Mouse (Mus musculus): ENCODE results near the gene Olfr1337. TPM values are rescaled to one million over a fixed set of nuclear protein-coding genes. Genes with fewer than 3 reads are reported as not detected.

The Olfr1337 gene
- polyA plus RNA-seq (2021; fragmentation: Nextera tagmentation): not detected in 2 replicates
- long read RNA-seq, experiment 1: 0 reads
- long read RNA-seq, experiment 2: 0 reads

GRCm38 (mm10) chr4:118782486-118782885 is at the start of gene Olfr1337:
Gene Olfr1337 (minus strand): TSS chr4:118782586.

GRCm38 (mm10) chr4:118809844-118810243 is 27.5 kb upstream of the Olfr1337 start, which contains the start of gene Olfr1335:
Gene Olfr1335 (minus strand): TSS chr4:118809944.

GRCm38 (mm10) chr4:118758637-118759036 is 23.7 kb downstream of the Olfr1337 start, which contains the start of gene Olfr1338:
Gene Olfr1338 (minus strand): TSS chr4:118758737.

GRCm38 (mm10) chr4:118731875-118732274 is 50.5 kb downstream of the Olfr1337 start, which contains the start of gene Olfr1339:
Gene Olfr1339 (plus strand): TSS chr4:118732175.

Other genes with a start within 250 kb of the Olfr1337 start
- 11.1 and 13.1 TPM in 2 replicates for gene Tmem125, start 238.5 kb downstream of the Olfr1337 start, polyA plus RNA-seq (2021; fragmentation: Nextera tagmentation)
- gene Cfap57, start 161.8 kb downstream of the Olfr1337 start, polyA plus RNA-seq (2021; fragmentation: Nextera tagmentation): 0.70 and 1.3 TPM in 2 replicates
- gene Ebna1bp2, start 161.8 kb downstream of the Olfr1337 start, polyA plus RNA-seq (2021; fragmentation: Nextera tagmentation): 45.6 and 51.6 TPM in 2 replicates
- not detected in 2 replicates for gene Olfr62, start 123.6 kb downstream of the Olfr1337 start, polyA plus RNA-seq (2021; fragmentation: Nextera tagmentation)
- gene Olfr1342, start 89.8 kb downstream of the Olfr1337 start, polyA plus RNA-seq (2021; fragmentation: Nextera tagmentation): not detected in 2 replicates
- not detected in 2 replicates for gene Olfr1341, start 79.1 kb downstream of the Olfr1337 start, polyA plus RNA-seq (2021; fragmentation: Nextera tagmentation)
- not detected in 2 replicates for gene Olfr1340, start 62.4 kb downstream of the Olfr1337 start, polyA plus RNA-seq (2021; fragmentation: Nextera tagmentation)
- not detected in 2 replicates for gene Olfr1339, start 50.4 kb downstream of the Olfr1337 start, polyA plus RNA-seq (2021; fragmentation: Nextera tagmentation)
- gene Olfr1338, start 23.8 kb downstream of the Olfr1337 start, polyA plus RNA-seq (2021; fragmentation: Nextera tagmentation): not detected in 2 replicates
- not detected in 2 replicates for gene Olfr1335, start 27.4 kb upstream of the Olfr1337 start, polyA plus RNA-seq (2021; fragmentation: Nextera tagmentation)
- gene Olfr1333, start 53.7 kb upstream of the Olfr1337 start, polyA plus RNA-seq (2021; fragmentation: Nextera tagmentation): not detected in 2 replicates
- gene Olfr1331, start 82.1 kb upstream of the Olfr1337 start, polyA plus RNA-seq (2021; fragmentation: Nextera tagmentation): not detected in 2 replicates
- not detected in 2 replicates for gene Olfr1330, start 106.0 kb upstream of the Olfr1337 start, polyA plus RNA-seq (2021; fragmentation: Nextera tagmentation)
- gene Olfr1329, start 134.9 kb upstream of the Olfr1337 start, polyA plus RNA-seq (2021; fragmentation: Nextera tagmentation): not detected in 2 replicates
- not detected in 2 replicates for gene Olfr1328, start 156.0 kb upstream of the Olfr1337 start, polyA plus RNA-seq (2021; fragmentation: Nextera tagmentation)
- 0.05 TPM in 1 of 2 replicates, not detected in the other for gene Lao1, start 179.0 kb upstream of the Olfr1337 start, polyA plus RNA-seq (2021; fragmentation: Nextera tagmentation)

Data from layer of hippocampus, adult 6 months (tissue).